Mouse (Mus musculus): ENCODE data around the gene Alg3. TPM values are rescaled to one million over a fixed set of nuclear protein-coding genes. Genes with fewer than 3 reads are reported as not detected.
A peak's percentile ranks its signal among the peaks of the same experiment; 100 is the strongest.

The Alg3 gene
- 10 to 100 TPM in 1 of 4 experiments, 1 to 10 TPM in 3; 7.3 to 11.2 (median 8.9) TPM for total RNA-seq (2022)

DNA sequence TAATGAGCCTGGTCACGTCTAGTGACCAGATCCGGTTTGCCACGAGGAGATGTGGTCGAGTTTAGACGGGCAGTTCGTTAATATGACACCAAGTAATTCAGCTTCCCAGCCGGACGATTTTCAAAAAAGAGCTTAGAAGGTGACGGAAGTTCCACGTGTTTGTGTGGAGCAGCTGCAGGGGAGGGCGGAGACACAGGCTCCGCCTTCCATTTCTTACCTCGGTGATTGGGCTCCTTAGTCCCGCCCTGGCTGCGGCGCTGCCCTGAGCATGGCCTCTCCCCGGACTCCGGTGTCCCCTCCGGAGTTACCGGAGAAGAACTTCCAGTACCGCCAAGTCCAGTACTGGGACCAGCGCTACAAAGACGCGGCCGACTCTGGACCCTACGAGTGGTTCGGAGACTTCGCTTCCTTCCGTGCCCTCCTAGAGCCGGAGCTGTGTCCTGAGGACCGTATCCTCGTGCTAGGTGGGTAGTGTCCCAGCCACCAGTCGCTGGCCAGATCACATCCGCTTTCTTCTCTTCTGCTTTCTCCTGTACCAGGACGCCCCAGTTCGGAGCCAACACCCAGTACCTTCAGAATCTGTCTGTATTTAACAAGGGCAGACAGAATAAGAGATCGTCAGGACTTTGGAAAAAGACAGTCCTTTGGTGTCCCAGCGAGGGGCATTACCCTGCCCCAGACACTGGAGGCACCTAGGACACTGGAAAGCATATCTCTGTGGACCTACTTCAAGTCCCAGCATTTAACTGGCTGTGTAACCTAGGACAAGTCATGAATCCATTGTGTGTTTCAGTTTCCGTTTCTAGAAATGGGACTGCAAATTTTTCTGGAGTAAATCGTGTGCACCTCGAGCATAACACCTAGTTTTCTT is at the start of gene Alg3, which contains the start of the genes Eef1akmt4 and Gm49333:
Alg3 (minus strand) TSS at position 379 of the 871 bp plus-strand sequence.
Eef1akmt4 (plus strand) TSS at position 237 of the 871 bp plus-strand sequence.
Gm49333 (plus strand) TSS at position 254 of the 871 bp plus-strand sequence.
- DNase-seq (ENCODE audit: low spot score): peak; percentile 88

DNA sequence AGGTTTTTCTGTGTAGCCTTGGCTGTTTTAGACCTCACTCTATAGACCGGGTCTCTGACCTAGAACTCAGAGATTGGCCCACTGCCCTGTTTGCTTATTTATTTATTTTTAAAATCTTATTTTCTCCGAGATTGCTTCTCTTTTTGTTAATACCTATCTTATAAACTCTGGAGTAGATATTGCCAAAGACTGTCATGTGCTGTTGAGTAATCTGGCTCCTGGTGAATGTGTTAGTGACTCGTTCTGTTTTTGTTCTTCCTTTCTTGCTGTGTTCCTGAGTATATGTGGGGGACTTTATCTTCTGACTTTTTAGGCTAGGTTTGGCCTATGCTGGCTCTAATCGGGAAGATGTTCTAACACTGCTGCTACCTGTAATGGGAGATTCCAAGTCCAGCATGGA is 46.1 kb upstream of the Alg3 start:
- DNase-seq (ENCODE audit: low spot score): no peak

DNA sequence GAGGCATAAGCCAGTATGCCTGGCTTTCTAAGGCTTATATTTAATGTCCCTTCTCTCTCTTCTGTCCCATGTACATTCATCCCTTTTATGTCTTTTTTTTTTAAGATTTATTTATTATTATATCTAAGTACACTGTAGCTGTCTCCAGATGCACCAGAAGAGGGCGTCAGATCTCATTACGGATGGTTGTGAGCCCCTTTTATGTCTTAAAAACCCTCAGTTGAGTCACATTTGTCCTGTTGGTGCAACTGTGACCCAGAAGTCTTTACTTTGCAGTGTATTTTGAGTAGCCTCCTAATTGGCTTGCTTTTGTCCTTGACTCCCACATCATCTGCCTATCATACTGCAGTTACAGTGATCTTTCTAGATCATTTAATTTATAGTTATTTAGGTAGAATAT is 41.8 kb upstream of the Alg3 start:
- no peak for DNase-seq (ENCODE audit: low spot score)

DNA sequence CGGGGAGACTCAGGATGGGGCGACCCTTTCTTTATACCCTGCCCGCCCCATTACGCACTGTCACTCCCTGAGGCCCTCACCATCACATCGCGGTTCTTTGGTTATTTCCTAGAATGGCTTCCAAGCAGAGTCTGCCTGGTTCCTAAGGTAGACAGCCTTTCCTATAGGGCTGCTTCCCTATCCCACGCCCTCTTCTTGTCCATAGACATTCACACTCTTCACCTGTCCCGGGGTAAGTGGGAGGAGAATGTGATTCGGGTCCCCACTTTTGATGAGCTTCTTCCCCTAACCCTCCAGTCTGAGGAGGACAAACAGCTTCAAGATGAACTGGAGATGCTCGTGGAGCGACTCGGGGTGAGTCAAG is 40.4 kb upstream of the Alg3 start:
- no peak for DNase-seq (ENCODE audit: low spot score)

GRCm38 (mm10) chr16:20651076-20651946 is 39.8 kb upstream of the Alg3 start, which contains the start of gene Psmd2:
Psmd2 (plus strand) TSS chr16:20651652.
- DNase-seq (ENCODE audit: low spot score): peak; percentile 98

GRCm38 (mm10) chr16:20643911-20644310 is 32.4 kb upstream of the Alg3 start:
- no peak for DNase-seq (ENCODE audit: low spot score)

GRCm38 (mm10) chr16:20642161-20642560 is 30.6 kb upstream of the Alg3 start:
- peak; percentile 67 for DNase-seq (ENCODE audit: low spot score)

DNA sequence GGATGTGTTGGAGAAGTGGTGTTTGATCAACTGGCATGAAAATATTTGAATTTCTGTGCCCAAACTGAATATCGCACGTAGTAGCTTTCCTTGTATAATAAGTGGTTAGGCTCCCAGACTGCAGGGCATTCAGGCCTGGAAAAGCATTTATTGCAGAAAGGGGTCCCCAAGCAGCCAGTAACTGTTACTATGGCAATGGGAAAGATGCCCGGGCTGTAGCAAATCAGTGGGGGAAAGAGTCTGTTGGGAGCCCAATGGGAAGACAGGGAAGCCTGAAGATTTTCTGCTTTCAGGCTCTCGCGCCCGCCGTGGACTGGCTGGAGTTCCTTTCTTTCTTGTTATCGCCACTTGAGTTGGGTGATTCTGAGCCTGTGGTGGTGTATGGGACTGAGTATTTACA is 26.8 kb upstream of the Alg3 start:
- DNase-seq (ENCODE audit: low spot score): no peak

GRCm38 (mm10) chr16:20637410-20637809 is 25.9 kb upstream of the Alg3 start:
- DNase-seq (ENCODE audit: low spot score): no peak

GRCm38 (mm10) chr16:20629731-20630634 is 18.4 kb upstream of the Alg3 start, which contains the start of gene Ece2:
Ece2 (plus strand) TSS chr16:20629828.
- DNase-seq (ENCODE audit: low spot score): no peak

GRCm38 (mm10) chr16:20628871-20629391 is 17.4 kb upstream of the Alg3 start:
- DNase-seq (ENCODE audit: low spot score): no peak

DNA sequence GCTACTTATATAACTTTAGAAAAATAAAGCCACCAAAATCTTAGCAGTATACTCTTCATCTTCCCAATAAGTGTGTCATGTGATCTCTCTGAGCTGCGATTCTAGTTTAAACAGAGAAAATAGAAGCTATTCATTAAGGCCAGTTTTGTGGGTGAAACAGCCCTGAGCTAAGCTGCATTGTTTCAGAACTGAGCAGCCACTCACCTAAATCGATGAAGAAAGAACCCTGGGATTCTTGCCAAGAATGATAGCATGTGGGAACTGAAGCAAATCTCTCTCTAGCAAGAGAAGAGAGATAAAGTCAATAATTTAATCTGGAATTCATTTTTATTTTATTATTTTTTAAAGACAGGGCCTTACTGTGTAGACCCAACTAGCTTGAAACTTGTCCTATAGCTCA is 11.7 kb upstream of the Alg3 start:
- DNase-seq (ENCODE audit: low spot score): no peak

- peak; percentile 41 for DNase-seq (ENCODE audit: low spot score)
These were observed 10.6 kb upstream of the Alg3 start for GRCm38 (mm10) chr16:20621991-20622685.

DNA sequence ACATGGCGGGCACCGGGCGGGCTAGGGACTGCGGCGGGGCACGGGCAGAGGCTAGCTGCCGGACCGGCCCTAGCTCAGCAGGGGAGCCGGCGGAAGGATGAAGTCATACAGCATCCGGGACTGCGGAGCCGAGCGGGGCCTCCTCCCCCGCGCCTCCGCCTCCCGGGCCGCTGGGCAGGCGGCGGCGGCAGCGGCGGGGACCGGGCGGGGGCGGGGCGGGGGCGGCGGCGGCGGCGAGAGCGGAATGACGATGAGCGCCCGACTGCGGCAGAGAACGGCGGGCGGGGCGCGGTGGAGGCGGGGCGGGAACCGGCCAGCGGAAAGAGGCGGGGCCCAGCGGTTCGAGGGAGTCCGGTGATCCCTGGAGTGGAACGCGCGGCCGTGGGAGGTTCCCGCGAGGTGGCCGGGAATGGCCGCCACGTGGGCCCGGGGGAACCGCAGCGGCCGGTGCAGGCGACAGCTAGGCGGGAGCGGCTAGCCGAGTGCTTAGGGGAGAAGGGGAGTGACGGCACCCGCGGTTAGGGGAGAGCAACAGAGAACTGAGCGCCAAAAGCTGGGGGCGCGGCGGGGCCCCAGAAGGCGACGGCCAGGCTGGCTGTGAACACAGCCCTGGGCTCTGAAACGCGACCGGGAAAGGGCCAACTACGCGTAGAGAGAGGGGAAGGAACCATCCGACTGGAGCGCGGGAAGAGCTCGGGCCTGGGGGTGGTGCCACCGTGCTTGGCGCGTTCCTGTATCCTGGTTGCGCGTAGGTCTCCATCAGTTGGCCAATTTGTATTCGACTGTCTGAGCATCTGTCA is 9.9 kb upstream of the Alg3 start, which contains the start of gene Camk2n2:
Camk2n2 (minus strand) TSS at position 97 of the 800 bp plus-strand sequence.
- peak; percentile 40 for DNase-seq (ENCODE audit: low spot score)

DNA sequence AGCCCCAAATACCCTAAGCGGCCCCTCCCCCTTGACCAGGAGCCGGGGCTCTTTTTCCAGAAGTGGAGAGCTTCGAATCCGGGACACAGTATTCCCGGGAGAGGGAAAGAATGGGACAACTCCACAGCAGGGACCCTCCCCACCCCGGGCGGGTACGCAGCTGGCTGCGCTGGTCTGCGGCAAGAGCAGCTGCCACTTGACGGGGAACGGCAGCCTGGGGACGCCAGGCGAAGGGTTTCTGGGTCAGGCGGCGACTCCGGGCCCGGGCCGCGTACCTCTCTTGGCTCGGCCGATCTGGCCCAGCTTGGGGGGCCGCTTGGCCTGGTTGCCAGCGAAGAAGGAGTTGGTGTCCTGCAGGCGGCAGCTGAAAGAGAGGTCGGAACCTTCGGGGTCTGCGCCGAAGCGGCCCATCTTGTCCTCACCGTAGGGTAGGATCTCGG is 9.2 kb upstream of the Alg3 start:
- DNase-seq (ENCODE audit: low spot score): no peak

DNA sequence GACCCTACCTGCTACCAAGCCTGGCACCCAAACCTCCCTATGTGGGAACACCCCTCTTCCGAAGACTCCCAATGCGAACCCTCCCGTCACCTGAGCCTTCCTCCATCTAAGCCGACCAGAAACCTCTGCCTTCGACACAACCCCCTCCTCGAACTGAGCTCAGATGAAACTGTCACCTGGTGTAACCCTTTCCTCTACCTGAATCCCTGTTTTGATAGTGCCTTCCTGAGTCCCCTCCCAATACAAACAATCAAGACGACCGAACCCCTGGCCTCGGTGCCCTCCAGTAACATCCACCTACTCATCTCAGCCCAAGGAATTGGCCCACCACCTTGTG is 8.8 kb upstream of the Alg3 start:
- no peak for DNase-seq (ENCODE audit: low spot score)

DNA sequence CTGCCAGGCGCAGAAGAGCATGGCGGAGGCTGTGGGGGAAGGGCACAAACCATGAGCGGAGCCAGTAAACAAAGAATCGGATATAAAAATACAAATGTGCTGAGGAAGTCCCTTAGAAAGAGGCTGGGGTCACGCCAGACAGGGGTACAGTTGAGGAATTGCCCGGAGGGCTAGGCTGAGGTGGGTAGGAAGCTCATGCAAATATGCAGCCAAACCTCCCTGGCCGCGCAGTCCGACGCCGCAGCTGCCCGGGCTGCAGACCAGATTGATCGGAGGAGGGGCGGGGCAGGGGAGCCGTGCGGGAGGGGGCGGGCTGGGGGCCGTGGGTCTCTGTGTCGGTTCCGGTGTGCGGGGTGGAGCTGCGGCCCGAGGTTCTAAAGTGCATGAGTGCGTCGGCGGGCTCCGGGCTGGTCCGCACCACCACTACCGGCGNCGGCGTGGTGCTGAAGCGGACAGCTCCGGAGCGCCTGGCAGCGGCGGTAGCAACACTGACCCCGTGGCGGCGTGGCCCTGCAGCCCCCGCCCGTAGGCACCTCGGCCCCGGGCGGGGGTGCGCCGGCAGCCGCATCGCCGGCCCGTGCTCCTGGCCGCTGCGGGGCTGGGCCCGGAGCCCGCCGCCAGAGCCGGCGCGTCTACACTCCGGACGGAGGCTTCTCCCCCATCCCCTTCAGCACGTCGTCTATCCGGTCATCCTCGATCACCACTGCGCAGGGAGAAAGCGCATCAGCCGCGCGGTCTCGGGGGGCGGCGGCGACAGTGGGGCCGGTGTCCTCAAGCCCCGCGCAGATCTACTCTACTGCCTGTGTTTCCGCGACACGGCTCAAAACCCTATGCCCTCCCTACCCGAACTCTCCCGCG is 8.2 kb upstream of the Alg3 start:
- DNase-seq (ENCODE audit: low spot score): no peak

Measured in heart, adult 8-10 months (tissue).